Mouse (Mus musculus): Measurements from ENCODE around the gene Tead4. TPM values are rescaled to one million over a fixed set of nuclear protein-coding genes. Genes with fewer than 3 reads are reported as not detected.
"Not testable (repeated sequence)": the region's sequence is repeated elsewhere in the genome, so short reads cannot be mapped to it uniquely, and the experiment has no call there.

Tead4 gene
- polyA plus RNA-seq, 1 experiment from 2014 or later: 3.5 TPM

- 22% methylated on average over 4 of the region's 4 CpGs for WGBS
- H3K4me1 ChIP-seq (replicated peaks): no peaks in the 10 kb centered on the region
- H3K9me3 ChIP-seq: no peaks in the 10 kb centered on the region
- H3K4me3 ChIP-seq (replicated peaks): no peak overlapping the region
- no peaks in the 10 kb centered on the region for H3K27me3 ChIP-seq
- H3K27ac ChIP-seq: no peak overlapping the region
- ATAC-seq (ENCODE audit: insufficient number of reproducible peaks, insufficient read depth, low FRiP score, low TSS enrichment, low read depth): peak; percentile 73
- H3K9ac ChIP-seq (replicated peaks): no peak overlapping the region
- H3K36me3 ChIP-seq: no peaks in the 10 kb centered on the region
- no peak overlapping the region for H3K4me2 ChIP-seq
These were observed 7.7 kb upstream of the Tead4 start for GRCm38 (mm10) chr6:128308311-128308710.

- ATAC-seq (ENCODE audit: insufficient number of reproducible peaks, insufficient read depth, low FRiP score, low TSS enrichment, low read depth): no peak
- WGBS: 82% methylated on average over 4 of the region's 4 CpGs
- Histone ChIP-seq H3K9me3 (peaks cover 8% of the 10 kb centered on the region), H3K4me3 (replicated peaks) (no peak overlapping the region), H3K27me3 (peaks cover 22% of the 10 kb centered on the region), H3K9ac (replicated peaks) (no peak overlapping the region), H3K4me1 (replicated peaks) (peaks cover 5% of the 10 kb centered on the region; the same call in 1 of the 2 replicates), H3K36me3 (no peaks in the 10 kb centered on the region), H3K4me2 (no peak overlapping the region), H3K27ac (no peak overlapping the region)
These were observed 4.2 kb upstream of the Tead4 start for GRCm38 (mm10) chr6:128304801-128305200.

- not testable (repeated sequence) for ATAC-seq (ENCODE audit: insufficient number of reproducible peaks, insufficient read depth, low FRiP score, low TSS enrichment, low read depth); H3K36me3 ChIP-seq; H3K4me2 ChIP-seq; H3K9ac ChIP-seq (replicated peaks); H3K9me3 ChIP-seq; H3K27ac ChIP-seq; H3K4me3 ChIP-seq (replicated peaks)
- Histone ChIP-seq H3K27me3 (peaks cover 44% of the 10 kb centered on the region), H3K4me1 (replicated peaks) (peaks cover 19% of the 10 kb centered on the region)
- WGBS: 81% methylated on average over 3 of the region's 3 CpGs
These were observed 2.0 kb upstream of the Tead4 start for GRCm38 (mm10) chr6:128302640-128303039.

GRCm38 (mm10) chr6:128301891-128302290, 1.3 kb upstream of the Tead4 start:
- H3K27ac ChIP-seq: no peak overlapping the region
- H3K4me2 ChIP-seq: no peak overlapping the region
- no peak overlapping the region for H3K9ac ChIP-seq (replicated peaks)
- no peaks in the 10 kb centered on the region for H3K36me3 ChIP-seq
- 86% methylated on average over 3 of the region's 3 CpGs for WGBS
- H3K27me3 ChIP-seq: peaks cover 49% of the 10 kb centered on the region
- no peak overlapping the region for H3K4me3 ChIP-seq (replicated peaks)
- H3K4me1 ChIP-seq (replicated peaks): peaks cover 24% of the 10 kb centered on the region
- H3K9me3 ChIP-seq: peaks cover 8% of the 10 kb centered on the region
- ATAC-seq (ENCODE audit: insufficient number of reproducible peaks, insufficient read depth, low FRiP score, low TSS enrichment, low read depth): no peak

GRCm38 (mm10) chr6:128301458-128301857, 835 bp upstream of the Tead4 start:
- H3K27me3 ChIP-seq: peaks cover 49% of the 10 kb centered on the region
- no peak overlapping the region for H3K9ac ChIP-seq (replicated peaks)
- no peak overlapping the region for H3K27ac ChIP-seq
- H3K4me2 ChIP-seq: peak overlapping the region; percentile 94
- WGBS: 48% methylated on average over 11 of the region's 11 CpGs
- peaks cover 28% of the 10 kb centered on the region for H3K4me1 ChIP-seq (replicated peaks)
- ATAC-seq (ENCODE audit: insufficient number of reproducible peaks, insufficient read depth, low FRiP score, low TSS enrichment, low read depth): no peak
- peaks cover 8% of the 10 kb centered on the region for H3K9me3 ChIP-seq
- H3K36me3 ChIP-seq: no peaks in the 10 kb centered on the region
- H3K4me3 ChIP-seq (replicated peaks): peak overlapping the region; percentile 62

GRCm38 (mm10) chr6:128299292-128300133, 1.1 kb downstream of the Tead4 start:
- Histone ChIP-seq H3K4me3 (replicated peaks) (peak overlapping the region; percentile 62), H3K36me3 (no peaks in the 10 kb centered on the region), H3K9me3 (peaks cover 8% of the 10 kb centered on the region), H3K27me3 (peaks cover 49% of the 10 kb centered on the region), H3K9ac (replicated peaks) (peak overlapping the region; percentile 63), H3K4me2 (peak overlapping the region; percentile 94), H3K4me1 (replicated peaks) (peaks cover 33% of the 10 kb centered on the region), H3K27ac (no peak overlapping the region)
- 1% methylated on average over 25 of the region's 25 CpGs for WGBS
- ATAC-seq (ENCODE audit: insufficient number of reproducible peaks, insufficient read depth, low FRiP score, low TSS enrichment, low read depth): peak; percentile 53

GRCm38 (mm10) chr6:128298246-128298645, 2.4 kb downstream of the Tead4 start:
- H3K9me3 ChIP-seq: peaks cover 8% of the 10 kb centered on the region
- 40% methylated on average over 7 of the region's 7 CpGs for WGBS
- no peaks in the 10 kb centered on the region for H3K36me3 ChIP-seq
- H3K9ac ChIP-seq (replicated peaks): no peak overlapping the region
- peak overlapping the region; percentile 10; the same call in 1 of the 2 replicates for H3K4me2 ChIP-seq
- H3K27me3 ChIP-seq: peaks cover 49% of the 10 kb centered on the region
- H3K27ac ChIP-seq: no peak overlapping the region
- ATAC-seq (ENCODE audit: insufficient number of reproducible peaks, insufficient read depth, low FRiP score, low TSS enrichment, low read depth): no peak
- peaks cover 33% of the 10 kb centered on the region for H3K4me1 ChIP-seq (replicated peaks)
- no peak overlapping the region for H3K4me3 ChIP-seq (replicated peaks)

GRCm38 (mm10) chr6:128296750-128297393, 3.8 kb downstream of the Tead4 start:
- Histone ChIP-seq H3K27ac (no peak overlapping the region), H3K4me3 (replicated peaks) (no peak overlapping the region), H3K27me3 (peaks cover 42% of the 10 kb centered on the region), H3K4me1 (replicated peaks) (peaks cover 33% of the 10 kb centered on the region), H3K36me3 (no peaks in the 10 kb centered on the region), H3K9ac (replicated peaks) (0 out of 2 replicates have a peak overlapping the region, but pooled peaks have one; percentile 27), H3K9me3 (no peaks in the 10 kb centered on the region), H3K4me2 (peak overlapping the region; percentile 15)
- no peak for ATAC-seq (ENCODE audit: insufficient number of reproducible peaks, insufficient read depth, low FRiP score, low TSS enrichment, low read depth)
- 21% methylated on average over 11 of the region's 11 CpGs for WGBS

GRCm38 (mm10) chr6:128295876-128296749, 4.5 kb downstream of the Tead4 start:
- Histone ChIP-seq H3K36me3 (no peaks in the 10 kb centered on the region), H3K4me3 (replicated peaks) (no peak overlapping the region), H3K27ac (no peak overlapping the region; the same call in 1 of the 2 replicates), H3K9ac (replicated peaks) (no peak overlapping the region), H3K9me3 (no peaks in the 10 kb centered on the region), H3K4me1 (replicated peaks) (peaks cover 30% of the 10 kb centered on the region), H3K4me2 (peak overlapping the region; percentile 15), H3K27me3 (peaks cover 34% of the 10 kb centered on the region)
- no peak for ATAC-seq (ENCODE audit: insufficient number of reproducible peaks, insufficient read depth, low FRiP score, low TSS enrichment, low read depth)
- WGBS: 37% methylated on average over 6 of the region's 6 CpGs

GRCm38 (mm10) chr6:128291284-128291683, 9.3 kb downstream of the Tead4 start:
- no peak overlapping the region for H3K4me2 ChIP-seq
- no peak overlapping the region for H3K9ac ChIP-seq (replicated peaks)
- no peaks in the 10 kb centered on the region for H3K9me3 ChIP-seq
- peaks cover 7% of the 10 kb centered on the region for H3K4me1 ChIP-seq (replicated peaks)
- no peak overlapping the region for H3K4me3 ChIP-seq (replicated peaks)
- no peaks in the 10 kb centered on the region for H3K27me3 ChIP-seq
- 88% methylated on average over 5 of the region's 5 CpGs for WGBS
- H3K36me3 ChIP-seq: no peaks in the 10 kb centered on the region
- ATAC-seq (ENCODE audit: insufficient number of reproducible peaks, insufficient read depth, low FRiP score, low TSS enrichment, low read depth): no peak
- H3K27ac ChIP-seq: no peak overlapping the region

- no peak overlapping the region for H3K9ac ChIP-seq (replicated peaks)
- no peaks in the 10 kb centered on the region for H3K9me3 ChIP-seq
- ATAC-seq (ENCODE audit: insufficient number of reproducible peaks, insufficient read depth, low FRiP score, low TSS enrichment, low read depth): no peak
- H3K4me3 ChIP-seq (replicated peaks): no peak overlapping the region
- no peaks in the 10 kb centered on the region for H3K27me3 ChIP-seq
- H3K4me2 ChIP-seq: no peak overlapping the region
- H3K36me3 ChIP-seq: no peaks in the 10 kb centered on the region
- peaks cover 14% of the 10 kb centered on the region for H3K4me1 ChIP-seq (replicated peaks)
- no peak overlapping the region for H3K27ac ChIP-seq
- WGBS: 82% methylated on average over 6 of the region's 6 CpGs
These were observed 11.9 kb downstream of the Tead4 start for GRCm38 (mm10) chr6:128288681-128289080.

All from limb, embryonic 12.5 days (tissue).